Mouse (Mus musculus) ovary, postnatal 10 days (tissue): ENCODE data around the gene Hoxa9.

Experiments
- DNase-seq: peaks from one replicate; pipeline ENCODE4 v3.0.0; 2022; ENCODE audit warnings: low spot score

The Hoxa9 gene

DNA sequence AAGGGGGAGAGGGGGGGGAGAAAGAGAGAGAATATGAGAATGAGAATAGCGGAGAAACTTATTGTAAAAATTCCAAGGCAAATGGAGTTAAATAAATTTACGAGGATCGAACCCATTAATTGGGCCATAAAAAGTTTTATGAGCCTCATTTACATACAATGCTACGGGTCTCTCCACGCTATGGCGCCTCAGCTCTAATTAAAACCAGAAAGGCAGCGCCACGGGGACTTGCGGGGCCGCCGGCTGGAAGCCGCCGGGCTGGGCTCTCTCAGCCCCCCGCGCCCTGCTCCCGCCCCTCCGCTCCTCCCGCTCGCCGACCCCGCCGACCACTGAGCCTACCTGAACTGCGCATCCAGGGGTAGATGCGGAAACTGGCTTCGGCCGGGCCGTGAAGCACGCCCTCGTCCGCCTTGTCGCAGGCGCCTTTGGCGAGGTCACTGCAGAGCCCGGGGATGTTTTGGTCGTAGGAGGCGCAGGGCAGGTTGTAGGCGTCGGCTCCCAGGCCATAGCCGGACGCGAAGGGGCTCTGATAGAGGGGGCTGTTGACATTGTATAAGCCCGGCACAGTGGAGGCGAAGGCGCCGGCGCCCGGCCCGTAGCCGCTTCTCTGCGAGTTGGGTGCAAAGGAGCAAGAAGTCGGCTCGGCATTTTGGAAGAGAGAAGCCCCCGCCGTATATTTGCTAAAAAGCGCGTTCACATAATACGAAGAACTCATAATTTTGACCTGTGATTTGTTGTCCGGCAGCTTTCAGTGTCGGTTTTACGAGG is 14.0 kb downstream of the Hoxa9 start:
- peak; percentile 14 for DNase-seq

DNA sequence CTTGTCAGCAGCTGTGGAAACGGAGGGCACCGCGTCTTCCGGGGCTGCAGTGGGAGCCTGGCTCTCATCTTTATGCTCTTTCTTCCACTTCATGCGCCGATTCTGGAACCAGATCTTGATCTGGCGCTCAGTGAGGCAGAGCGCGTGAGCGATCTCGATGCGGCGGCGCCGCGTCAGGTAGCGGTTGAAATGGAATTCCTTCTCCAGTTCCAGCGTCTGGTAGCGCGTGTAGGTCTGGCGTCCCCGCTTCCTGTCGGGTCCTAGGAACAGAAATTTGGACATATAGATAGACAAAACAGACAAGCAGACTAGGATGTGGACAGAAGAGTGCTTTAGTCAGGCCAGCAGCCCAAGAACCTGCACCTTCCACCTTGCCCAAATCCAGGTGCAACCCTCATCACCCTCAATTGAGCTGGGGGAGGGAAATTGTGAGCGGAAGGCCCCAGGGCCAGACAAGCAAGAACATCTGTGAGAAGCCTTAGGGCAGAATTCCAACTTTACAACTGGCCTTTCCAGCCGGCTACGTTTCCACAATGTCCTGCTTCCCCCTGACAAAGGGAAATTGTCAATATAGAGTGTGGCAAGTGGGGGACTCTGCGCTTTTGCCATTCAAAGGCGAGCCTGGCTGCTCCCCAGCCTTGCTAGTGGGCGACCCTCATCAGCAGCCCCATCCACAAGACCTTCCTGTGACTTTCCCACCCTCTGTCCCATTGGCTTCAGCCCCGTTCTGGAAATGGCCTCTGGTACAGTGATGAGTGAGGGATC is 14.9 kb downstream of the Hoxa9 start:
- no peak for DNase-seq

DNA sequence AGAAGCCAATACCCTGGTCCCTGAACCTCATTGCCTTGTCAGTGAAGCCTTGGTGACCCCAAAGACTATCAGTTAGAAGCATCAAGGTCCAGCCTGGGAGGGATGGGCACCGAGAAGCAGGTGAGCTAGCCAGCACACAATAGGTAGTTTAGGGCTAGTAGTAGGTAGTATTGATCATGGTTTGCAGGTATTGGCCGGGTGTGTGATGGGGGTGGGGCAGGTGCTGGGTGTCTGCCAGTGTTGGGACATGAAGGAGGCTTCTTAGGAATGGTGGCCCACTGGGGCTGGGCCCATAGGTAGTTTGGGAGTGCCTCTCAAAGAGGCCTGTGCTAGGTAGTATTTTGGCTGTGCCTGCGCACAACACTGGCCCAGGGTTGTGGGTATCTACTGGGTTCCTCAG is 15.8 kb downstream of the Hoxa9 start:
- DNase-seq, result no peak

DNA sequence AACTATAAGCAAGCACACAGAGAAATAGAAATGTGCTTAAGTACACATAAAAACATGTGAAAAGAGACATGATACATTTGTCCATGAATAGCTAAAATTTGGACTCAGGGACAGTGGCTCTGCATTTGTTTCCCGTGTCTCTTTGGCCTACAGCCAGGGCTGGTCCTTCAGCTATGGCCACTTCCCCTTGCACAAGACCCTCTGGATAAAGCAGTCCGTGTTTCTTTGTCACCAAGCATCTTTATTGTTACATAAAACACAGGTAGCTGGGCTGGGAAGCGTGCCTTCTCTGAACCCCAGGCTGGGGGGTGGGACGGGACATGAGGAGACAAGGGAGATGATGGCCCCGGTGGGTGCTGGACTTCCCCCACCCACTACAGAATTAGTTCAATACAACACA is 16.6 kb downstream of the Hoxa9 start:
- no peak for DNase-seq

DNA sequence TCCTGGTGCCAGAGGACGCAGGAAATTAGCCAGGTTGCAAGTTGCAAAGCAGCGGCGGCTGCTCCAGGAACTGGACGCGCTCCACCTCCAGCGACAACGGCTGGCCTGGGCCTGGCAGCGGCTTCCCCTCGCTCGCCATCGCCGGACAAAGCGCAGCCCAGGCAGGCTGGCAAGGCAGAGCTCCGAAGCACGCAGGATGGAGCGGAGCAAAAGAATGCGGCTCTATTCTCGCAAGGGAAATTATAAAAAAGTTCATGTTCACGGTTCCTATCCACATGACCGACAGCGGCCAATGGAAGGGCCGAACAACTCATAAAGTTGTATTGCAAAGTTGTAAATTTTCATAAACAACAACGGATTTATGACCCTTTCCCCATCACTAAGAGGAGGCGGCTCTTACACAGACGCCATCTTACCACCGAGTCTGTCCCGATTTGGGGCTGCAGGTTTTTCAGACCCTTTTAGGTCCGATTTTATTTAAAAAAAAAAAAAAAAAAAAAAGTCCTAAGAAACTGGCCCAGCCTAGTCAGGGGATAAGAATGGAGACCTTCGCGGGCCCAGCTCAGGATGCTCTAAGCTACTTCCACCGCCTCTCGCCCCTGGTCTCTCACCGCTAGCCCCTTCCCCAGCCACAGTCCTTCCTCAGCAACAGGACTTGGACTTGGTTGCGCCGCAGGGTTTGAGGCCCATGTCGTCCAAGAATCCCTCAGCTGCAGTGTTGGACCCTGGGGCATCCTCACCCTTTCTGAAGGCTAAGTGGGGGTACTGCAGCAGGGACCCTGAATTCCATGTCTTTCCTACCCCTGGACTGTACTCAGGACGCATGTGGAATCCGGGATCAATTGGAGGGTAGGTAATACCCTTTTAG is 17.5 kb downstream of the Hoxa9 start, which contains the start of the genes Hoxa3 and Gm28308:
Hoxa3 (minus strand) TSS at position 218 of the 868 bp plus-strand sequence.
Gm28308 (minus strand) TSS at position 221 of the 868 bp plus-strand sequence.
- DNase-seq, result peak; percentile 2

DNA sequence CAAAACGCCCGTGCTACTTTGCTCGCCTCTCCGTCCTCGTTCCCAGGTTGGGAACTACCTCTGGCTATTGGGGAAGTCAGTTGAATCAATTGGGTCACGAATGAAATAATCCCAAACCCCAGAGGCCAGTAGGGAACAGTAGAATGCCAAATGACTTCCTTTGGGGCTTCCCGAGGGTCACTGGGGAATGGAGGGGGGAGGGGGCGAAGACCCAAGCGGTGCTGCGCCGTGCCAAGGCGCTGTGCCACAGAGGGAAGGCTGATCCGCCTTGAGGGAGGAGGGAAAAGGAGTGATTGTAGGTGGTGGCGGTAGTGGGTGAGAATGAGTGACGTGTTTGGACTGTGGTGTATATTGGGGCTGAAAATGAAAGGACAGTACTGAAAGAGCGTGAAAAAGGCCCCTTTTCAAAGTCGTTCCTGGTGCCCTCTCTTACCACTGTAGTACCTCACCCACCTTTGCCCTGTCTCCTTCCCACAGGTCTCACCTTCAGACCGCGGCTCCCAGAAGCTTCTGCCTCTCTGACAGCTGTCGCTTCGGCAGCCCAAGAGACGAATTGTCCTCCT is 18.3 kb downstream of the Hoxa9 start:
- DNase-seq, result peak; percentile 31

DNA sequence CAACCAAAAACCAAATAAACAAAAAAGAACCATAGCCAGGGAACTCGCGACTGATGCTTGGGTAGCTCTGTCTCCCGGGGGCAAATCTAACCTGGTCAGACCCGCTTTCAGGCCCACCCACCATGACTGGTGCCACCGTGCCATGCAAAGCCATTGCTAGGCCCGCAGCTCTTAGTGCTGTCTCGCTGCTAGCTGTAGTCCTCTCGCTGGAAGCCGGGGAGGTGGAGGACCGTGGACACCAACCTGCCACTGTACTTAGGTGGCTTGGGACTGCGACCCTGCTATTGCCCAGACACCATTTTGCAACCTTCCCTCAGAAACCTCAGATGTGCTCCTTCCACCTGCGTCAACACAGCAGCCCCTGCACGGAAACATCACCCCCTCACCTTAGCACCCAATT is 18.9 kb downstream of the Hoxa9 start:
- DNase-seq, result no peak

DNA sequence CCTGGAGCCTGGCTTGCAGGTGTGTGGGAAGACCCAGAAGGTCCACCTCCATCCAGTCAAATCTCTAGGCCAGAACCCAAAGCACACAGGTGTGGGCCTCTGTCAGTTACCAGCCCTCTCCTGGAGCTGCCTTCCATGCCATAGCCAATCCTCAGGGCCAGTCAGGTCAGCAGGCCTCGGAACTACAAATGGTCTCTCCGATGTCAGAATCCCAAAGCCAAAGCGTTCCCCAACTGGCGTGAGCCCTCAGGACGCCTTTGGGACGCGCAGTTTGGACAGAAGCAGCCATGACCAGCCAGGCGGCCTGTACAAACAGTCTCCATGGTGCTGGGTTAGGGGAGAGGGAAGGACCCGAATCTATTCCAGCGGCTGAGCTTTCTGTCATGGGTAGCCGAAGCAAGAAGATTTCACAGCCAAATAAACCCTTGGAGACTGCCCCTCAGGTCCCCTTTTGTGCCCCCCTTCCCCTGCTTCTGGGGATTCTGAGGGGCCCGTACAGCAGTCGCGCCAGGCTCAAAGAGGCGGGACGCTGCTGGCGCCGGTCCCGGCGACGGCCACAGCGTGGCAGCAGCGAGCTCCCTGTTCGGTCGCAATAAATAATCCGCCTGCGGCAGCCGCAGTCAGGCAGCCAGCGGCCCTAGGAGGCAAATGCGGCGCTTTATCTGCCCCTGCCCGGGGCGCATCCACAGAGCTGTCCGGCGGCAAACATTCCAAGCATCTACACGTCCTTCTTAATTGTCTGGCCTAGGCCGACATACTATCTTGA is 19.5 kb downstream of the Hoxa9 start:
- peak; percentile 65 for DNase-seq

DNA sequence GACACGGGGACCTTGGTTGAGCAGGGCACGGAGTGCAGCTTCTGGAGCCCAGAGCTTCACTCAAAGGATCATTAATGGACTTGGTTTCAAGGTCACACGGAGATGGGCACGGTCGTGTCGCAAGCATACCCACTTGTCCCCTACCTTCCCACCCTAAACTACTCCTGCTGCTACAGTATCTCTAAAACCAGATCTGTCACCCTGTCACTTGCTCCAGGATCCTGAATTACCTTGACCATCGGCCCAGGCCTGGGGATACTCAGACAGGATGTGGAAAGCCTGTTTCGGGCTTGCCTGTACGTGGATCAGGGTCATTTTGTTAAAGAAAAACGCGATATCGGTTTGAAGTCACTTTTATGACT is 21.2 kb downstream of the Hoxa9 start:
- no peak for DNase-seq

DNA sequence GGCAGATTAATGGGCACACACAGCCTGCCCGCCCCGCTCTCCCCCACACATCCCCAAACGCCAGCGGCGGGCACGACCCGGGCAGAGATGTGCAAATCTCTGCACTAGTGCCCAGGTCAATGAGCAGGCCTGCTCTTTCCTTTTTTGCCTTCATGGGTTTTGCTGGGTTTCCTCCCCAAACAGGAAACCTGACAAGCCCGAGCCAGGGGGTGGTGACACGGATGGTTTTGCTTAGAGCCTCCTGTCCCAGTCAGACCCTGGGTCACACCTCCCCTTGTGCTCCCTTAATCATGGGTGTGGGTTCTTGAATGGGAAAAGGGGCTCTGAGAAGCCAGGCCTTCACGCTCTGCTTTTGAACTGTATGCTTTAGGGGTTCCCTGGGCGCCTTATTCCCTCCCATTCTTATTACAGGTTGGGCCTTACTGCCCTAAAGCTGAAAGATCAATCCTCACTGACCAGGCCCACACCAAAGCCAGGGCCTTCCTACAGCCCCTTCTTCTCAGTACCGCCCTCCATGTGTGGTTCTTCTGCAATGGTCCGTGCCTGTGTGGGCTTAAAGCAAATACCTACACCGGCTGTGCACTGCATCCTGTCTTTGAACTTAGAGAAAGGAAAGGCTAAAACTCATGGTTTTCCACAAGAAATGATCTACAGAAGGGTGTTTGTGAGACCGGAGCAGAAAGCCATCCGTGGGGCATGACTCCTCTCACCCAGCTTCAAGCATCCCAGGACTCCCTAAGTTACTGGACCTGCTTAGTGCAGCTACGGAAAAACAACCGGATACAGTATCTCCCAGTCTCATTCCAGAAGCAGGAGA is 21.8 kb downstream of the Hoxa9 start:
- no peak for DNase-seq

DNA sequence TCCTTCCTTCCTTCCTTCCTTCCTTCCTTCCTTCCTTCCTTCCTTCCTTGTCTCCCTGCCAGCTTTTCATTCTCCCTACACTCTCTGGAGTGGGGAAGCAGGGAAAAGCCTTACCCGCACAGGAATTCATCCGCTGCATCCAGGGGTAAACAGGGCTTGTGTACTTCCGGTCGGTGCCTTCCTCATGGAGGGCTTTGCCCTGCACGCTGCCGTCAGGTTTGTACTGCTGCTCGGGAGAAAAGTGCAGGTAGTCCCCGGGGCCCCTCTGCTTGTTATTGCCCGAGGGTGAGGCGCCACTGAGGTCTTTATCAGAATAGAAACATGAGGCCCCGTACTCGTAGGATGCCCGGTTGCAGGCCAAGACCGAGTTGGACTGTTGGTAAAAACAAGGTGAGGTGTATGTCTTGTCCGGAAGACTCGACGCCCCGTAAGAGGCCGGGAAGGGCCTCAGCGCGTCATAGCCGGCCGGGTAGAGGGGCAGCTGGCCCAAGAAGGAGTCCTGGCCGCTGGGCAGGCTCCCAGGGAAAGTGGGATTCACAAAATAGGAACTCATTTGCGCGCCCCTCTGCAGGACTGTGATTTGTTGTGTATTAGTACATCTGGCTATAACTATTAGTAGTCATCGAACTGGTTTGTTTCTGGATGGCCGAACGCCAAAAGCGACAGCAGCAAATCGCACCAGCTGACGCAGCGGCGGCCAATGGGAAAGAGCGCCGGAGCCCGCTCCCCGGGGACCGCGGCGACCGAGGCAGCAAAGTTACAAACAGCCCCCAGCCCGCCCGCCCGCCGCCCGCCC is 22.6 kb downstream of the Hoxa9 start, which contains the start of gene Hoxa6:
Hoxa6 (minus strand) TSS at position 651 of the 796 bp plus-strand sequence.
- DNase-seq, result peak; percentile 21

DNA sequence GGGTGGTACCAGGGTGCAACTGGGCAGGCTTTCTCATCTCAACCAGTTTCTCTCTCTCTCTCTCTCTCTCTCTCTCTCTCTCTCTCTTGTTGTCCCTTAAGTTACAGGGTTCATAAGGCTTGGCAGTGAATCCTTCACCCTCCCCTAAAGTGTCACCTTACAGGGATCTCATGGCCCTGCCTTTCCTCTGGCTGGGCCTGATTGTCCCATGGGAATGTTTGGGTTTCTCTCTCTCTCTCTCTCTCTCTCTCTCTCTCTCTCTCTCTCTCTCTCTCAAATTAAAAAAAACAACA is 23.3 kb downstream of the Hoxa9 start:
- no peak for DNase-seq

DNA sequence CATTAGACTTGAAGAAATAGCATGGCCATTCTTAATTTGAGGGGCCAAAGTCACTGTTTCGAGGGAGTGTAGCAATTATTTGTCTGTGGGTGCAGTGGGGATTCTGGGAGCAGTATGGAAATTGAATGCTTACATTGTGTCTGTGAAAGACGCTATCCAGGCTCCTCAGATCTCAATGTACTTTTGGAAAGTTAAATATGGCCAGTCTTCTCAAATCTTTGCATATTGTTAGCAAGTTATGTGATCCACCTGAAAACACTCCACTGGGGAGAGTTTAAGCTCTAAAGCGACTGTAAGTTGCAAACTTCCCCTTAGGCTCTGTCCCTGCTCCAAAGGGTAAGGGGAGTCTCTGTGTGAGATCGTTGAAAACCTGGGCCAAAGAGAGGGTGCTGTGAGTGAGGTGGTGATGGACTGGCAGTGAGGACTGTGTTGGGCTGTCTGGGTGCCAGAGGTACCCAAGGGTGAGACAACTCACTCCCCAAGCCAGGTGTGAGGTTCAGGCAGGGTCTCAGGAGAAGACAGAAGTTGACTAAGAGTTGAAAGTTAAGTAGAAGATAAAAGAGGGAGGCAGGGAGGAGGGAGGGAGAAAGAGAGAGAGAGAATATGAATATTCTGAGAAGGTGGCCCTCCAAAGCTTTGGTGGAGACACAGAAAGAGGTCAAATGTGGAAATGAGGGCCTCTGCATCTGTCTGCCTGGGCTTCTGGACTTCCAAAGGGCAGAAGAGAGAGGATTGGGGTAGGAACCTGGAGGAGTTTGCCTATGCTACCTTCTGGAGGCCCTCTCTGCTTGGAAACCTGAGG is 23.8 kb downstream of the Hoxa9 start:
- no peak for DNase-seq

DNA sequence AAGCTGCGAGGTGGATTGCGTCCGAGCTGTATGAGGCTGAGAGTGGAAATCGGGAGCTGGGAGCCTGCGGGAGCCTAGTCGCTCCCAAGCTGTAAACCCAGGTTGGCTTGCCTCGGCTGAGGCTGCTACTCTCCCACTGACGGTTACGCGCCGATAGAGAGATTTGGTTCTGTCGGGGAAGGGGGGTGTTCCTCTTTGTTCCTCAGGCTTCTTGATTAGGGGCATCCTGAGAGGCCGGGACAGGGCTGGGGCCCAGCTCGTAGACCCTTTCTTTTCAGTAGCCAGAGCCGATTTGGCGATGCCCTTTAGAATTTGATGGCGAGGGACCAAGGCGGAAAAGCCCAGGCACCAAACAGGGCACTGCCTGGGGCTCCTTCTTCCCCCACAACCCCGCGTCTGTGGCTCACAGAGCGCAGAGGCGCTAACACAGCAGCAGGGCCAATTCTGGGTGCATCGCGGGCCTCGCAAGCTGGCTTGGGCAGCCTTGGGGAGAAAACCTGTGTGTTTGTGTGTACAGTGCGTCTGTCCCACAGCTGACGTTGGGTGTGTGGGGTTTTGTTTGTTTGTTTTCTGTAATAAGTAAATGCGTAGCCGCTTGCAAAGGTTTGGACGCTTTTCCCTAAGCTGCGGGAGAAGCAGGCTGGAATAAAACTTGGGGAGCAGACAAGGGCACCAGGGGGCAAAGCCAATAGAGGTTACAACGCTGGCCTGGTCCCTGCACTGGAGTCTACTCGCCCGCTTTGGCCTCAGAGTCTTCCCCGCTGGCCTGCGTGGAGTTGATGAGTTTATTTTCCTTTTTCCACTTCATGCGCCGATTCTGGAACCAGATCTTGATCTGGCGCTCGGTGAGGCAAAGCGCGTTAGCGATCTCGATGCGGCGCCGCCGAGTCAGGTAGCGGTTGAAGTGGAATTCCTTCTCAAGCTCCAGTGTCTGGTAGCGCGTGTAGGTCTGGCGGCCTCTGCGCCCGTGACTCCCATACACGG is 25.0 kb downstream of the Hoxa9 start:
- DNase-seq, result no peak

DNA sequence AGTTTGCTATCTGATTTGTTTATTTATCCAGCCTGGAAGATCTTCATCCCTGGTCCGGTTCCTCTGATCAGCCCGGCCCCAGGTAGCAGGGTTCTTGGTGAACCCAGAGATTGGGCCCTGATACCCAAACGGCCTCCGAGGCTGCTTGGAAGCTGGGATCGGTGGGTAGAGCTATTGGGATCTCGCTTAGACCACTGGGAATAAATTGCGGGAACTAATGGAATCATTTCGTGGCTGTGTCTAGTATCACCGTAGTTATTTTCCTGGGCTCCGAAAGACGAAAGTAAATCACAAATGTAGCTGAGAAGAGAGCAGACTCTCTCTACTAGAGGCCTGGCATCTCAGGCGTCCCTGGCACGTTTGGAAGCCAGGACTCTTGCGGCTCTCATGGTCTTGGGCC is 25.7 kb downstream of the Hoxa9 start:
- no peak for DNase-seq

DNA sequence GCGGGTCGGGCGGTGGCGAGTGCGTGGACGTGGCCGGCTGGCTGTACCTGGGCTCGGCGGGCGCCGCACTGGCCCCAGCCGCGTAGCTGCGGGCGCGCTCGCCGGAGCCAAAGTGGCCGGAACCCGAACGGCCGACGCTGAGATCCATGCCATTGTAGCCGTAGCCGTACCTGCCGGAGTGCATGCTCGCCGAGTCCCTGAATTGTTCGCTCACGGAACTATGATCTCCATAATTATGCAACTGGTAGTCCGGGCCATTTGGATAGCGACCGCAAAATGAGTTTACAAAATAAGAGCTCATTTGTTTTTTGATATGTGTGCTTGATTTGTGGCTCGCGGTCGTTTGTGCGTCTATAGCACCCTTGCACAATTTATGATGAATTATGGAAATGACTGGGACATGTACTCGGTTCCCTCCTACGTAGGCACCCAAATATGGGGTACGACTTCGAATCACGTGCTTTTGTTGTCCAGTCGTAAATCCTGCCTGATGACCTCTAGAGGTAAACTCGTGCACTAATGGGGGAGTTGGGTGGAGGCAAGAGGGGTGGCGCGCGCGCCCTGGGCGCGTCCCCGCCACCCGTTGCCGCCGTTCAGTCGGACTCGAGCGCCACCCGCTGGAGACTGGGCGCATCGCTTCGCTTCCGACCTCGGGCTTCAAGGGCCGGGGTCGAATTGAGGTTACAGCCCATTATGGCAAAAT is 26.7 kb downstream of the Hoxa9 start, which contains the start of gene Hoxa5:
Hoxa5 (minus strand) TSS at position 538 of the 703 bp plus-strand sequence.
- no peak for DNase-seq
